Mouse (Mus musculus) lung, embryonic 16.5 days (tissue): ENCODE results near the gene Lilr4b. TPM values are rescaled to one million over a fixed set of nuclear protein-coding genes. Genes with fewer than 3 reads are reported as not detected.

ENCODE experiments used
- ATAC-seq: fragments of 200-750 bp; cut with Nextera tagmentation; 2 replicates; pipeline ENCODE4 v1.8.0; 2017; ENCODE audit warnings: low read depth, mild to moderate bottlenecking, moderate library complexity
- H3K27ac ChIP-seq: fragments of 300-500 bp; sonication (generic); 2 replicates; pipeline ENCODE4 v1.5.1; 2014; ENCODE audit warnings: mild to moderate bottlenecking, control low read depth, low read length
- H3K27me3 ChIP-seq: fragments of 300-500 bp; sonication (generic); 2 replicates; pipeline ENCODE4 v1.6.1; 2014; ENCODE audit warnings: low read depth, low read length, mixed read lengths; ENCODE audit not compliant: control insufficient read depth, insufficient read depth
- H3K36me3 ChIP-seq: fragments of 300-500 bp; sonication (generic); 2 replicates; pipeline ENCODE4 v1.6.1; 2014; ENCODE audit warnings: low read length; ENCODE audit not compliant: control insufficient read depth, insufficient read depth
- H3K4me1 ChIP-seq: fragments of 300-500 bp; sonication (generic); replicated peaks from 2 replicates; pipeline ENCODE4 v1.6.1; 2014; ENCODE audit warnings: low read length, mixed read lengths; ENCODE audit not compliant: control insufficient read depth, insufficient read depth
- H3K4me2 ChIP-seq: fragments of 300-500 bp; sonication (generic); 2 replicates; pipeline ENCODE4 v1.6.1; 2014; ENCODE audit warnings: low read depth, low read length, control low read depth
- H3K4me3 ChIP-seq: fragments of 300-500 bp; sonication (generic); 2 replicates; pipeline ENCODE4 v1.5.1; 2014; ENCODE audit warnings: mild to moderate bottlenecking, low read length, control low read depth
- H3K9ac ChIP-seq: fragments of 300-500 bp; sonication (generic); 2 replicates; pipeline ENCODE4 v1.6.1; 2014; ENCODE audit warnings: low read length, control low read depth
- H3K9me3 ChIP-seq: fragments of 300-500 bp; sonication (generic); 2 replicates; pipeline ENCODE4 v1.6.1; 2016; ENCODE audit warnings: low read length; ENCODE audit not compliant: control insufficient read depth
- WGBS: fragments of 180-500 bp; shearing (Covaris S2); extraction: QIAGEN DNeasy Blood & Tissue Kit; methylation state at CpG from one replicate; pipeline ENCODE4 v1.1.7; 2014; 5-methylcytosine and 5-hydroxymethylcytosine counted together
- polyA plus RNA-seq: library from polyadenylated mRNA; unstranded; fragments of >200 nt; fragmentation: Nextera tagmentation; extraction: Ambion mirVana; gene quantifications from 2 replicates; pipeline ENCODE4 v1.2.1, GENCODE M21; 2015

Gene Lilr4b
- polyA plus RNA-seq, 1 experiment from 2014 or later, result 1.3 TPM

- H3K4me2 ChIP-seq, result no peak overlapping the region
- no peak overlapping the region for H3K27ac ChIP-seq
- no peaks in the 10 kb centered on the region for H3K27me3 ChIP-seq
- no peaks in the 10 kb centered on the region for H3K9me3 ChIP-seq
- no peaks in the 10 kb centered on the region for H3K4me1 ChIP-seq
- H3K36me3 ChIP-seq, result no peaks in the 10 kb centered on the region
- no peak overlapping the region for H3K4me3 ChIP-seq
- H3K9ac ChIP-seq, result no peak overlapping the region
- no peak for ATAC-seq
These were observed 39.6 kb downstream of the Lilr4b start for GRCm38 (mm10) chr10:51520021-51520420.

GRCm38 (mm10) chr10:51521453-51521852, 41.0 kb downstream of the Lilr4b start:
- H3K27ac ChIP-seq, result no peak overlapping the region

GRCm38 (mm10) chr10:51526090-51526489, 45.7 kb downstream of the Lilr4b start:
- 53% methylated on average over 7 of the region's 7 CpGs for WGBS
- no peaks in the 10 kb centered on the region for H3K4me1 ChIP-seq
- H3K27me3 ChIP-seq, result no peaks in the 10 kb centered on the region
- H3K4me3 ChIP-seq, result no peak overlapping the region
- no peak overlapping the region for H3K9ac ChIP-seq
- no peaks in the 10 kb centered on the region for H3K36me3 ChIP-seq
- no peak overlapping the region for H3K27ac ChIP-seq
- ATAC-seq, result no peak
- no peak overlapping the region for H3K4me2 ChIP-seq
- no peaks in the 10 kb centered on the region for H3K9me3 ChIP-seq

More at GRCm38 (mm10) chr10:51521453-51521852, 41.0 kb downstream of the Lilr4b start:
- H3K9me3 ChIP-seq, result no peaks in the 10 kb centered on the region
- no peaks in the 10 kb centered on the region for H3K4me1 ChIP-seq
- H3K27me3 ChIP-seq, result no peaks in the 10 kb centered on the region
- no peaks in the 10 kb centered on the region for H3K36me3 ChIP-seq
- no peak overlapping the region for H3K4me2 ChIP-seq
- ATAC-seq, result no peak
- H3K9ac ChIP-seq, result no peak overlapping the region
- no peak overlapping the region for H3K4me3 ChIP-seq

- no peak overlapping the region for H3K4me3 ChIP-seq
- WGBS, result 63% methylated on average over 4 of the region's 4 CpGs
- ATAC-seq, result no peak
- no peak overlapping the region for H3K27ac ChIP-seq
- no peaks in the 10 kb centered on the region for H3K9me3 ChIP-seq
- no peak overlapping the region for H3K4me2 ChIP-seq
- H3K36me3 ChIP-seq, result no peaks in the 10 kb centered on the region
- H3K27me3 ChIP-seq, result no peaks in the 10 kb centered on the region
- no peaks in the 10 kb centered on the region for H3K4me1 ChIP-seq
- H3K9ac ChIP-seq, result no peak overlapping the region
These were observed 46.2 kb downstream of the Lilr4b start for GRCm38 (mm10) chr10:51526633-51527032.

GRCm38 (mm10) chr10:51528840-51529434, 48.5 kb downstream of the Lilr4b start:
- Histone ChIP-seq H3K9me3 (no peaks in the 10 kb centered on the region), H3K4me2 (no peak overlapping the region)
- WGBS, result 40% methylated on average over 8 of the region's 8 CpGs

GRCm38 (mm10) chr10:51529497-51529896, 49.1 kb downstream of the Lilr4b start:
- 56% methylated on average over 3 of the region's 3 CpGs for WGBS
- Histone ChIP-seq H3K27ac (no peak overlapping the region), H3K4me1 (no peaks in the 10 kb centered on the region), H3K4me2 (no peak overlapping the region), H3K9me3 (no peaks in the 10 kb centered on the region), H3K36me3 (no peaks in the 10 kb centered on the region), H3K4me3 (no peak overlapping the region), H3K27me3 (no peaks in the 10 kb centered on the region), H3K9ac (no peak overlapping the region)
- no peak for ATAC-seq

More at GRCm38 (mm10) chr10:51528840-51529434, 48.5 kb downstream of the Lilr4b start:
- Histone ChIP-seq H3K27me3 (no peaks in the 10 kb centered on the region), H3K9ac (no peak overlapping the region), H3K36me3 (no peaks in the 10 kb centered on the region), H3K4me3 (no peak overlapping the region), H3K4me1 (no peaks in the 10 kb centered on the region), H3K27ac (no peak overlapping the region)
- no peak for ATAC-seq

GRCm38 (mm10) chr10:51530813-51531212, 50.4 kb downstream of the Lilr4b start:
- Histone ChIP-seq H3K4me2 (no peak overlapping the region), H3K27me3 (no peaks in the 10 kb centered on the region), H3K36me3 (no peaks in the 10 kb centered on the region), H3K9ac (no peak overlapping the region), H3K27ac (no peak overlapping the region), H3K4me1 (no peaks in the 10 kb centered on the region), H3K9me3 (no peaks in the 10 kb centered on the region), H3K4me3 (no peak overlapping the region)
- ATAC-seq, result no peak
- 76% methylated on average over 7 of the region's 7 CpGs for WGBS

Other genes starting within 250 kb of the Lilr4b start
- 0.34 and 1.5 TPM in 2 replicates for gene Gm49339, start within 50 bp of the Lilr4b start, polyA plus RNA-seq
- 9.5 and 11.1 TPM in 2 replicates for gene Lilrb4a, start 10.3 kb downstream of the Lilr4b start, polyA plus RNA-seq
- gene Fam162b, start 109.9 kb downstream of the Lilr4b start, polyA plus RNA-seq, result 50.3 and 55.9 TPM in 2 replicates
- 3.2 and 3.4 TPM in 2 replicates for gene Gprc6a, start 150.8 kb downstream of the Lilr4b start, polyA plus RNA-seq
- 0.08 TPM in 1 of 2 replicates, not detected in the other for gene Rfx6, start 197.1 kb downstream of the Lilr4b start, polyA plus RNA-seq